In the genomic region with DNA sequence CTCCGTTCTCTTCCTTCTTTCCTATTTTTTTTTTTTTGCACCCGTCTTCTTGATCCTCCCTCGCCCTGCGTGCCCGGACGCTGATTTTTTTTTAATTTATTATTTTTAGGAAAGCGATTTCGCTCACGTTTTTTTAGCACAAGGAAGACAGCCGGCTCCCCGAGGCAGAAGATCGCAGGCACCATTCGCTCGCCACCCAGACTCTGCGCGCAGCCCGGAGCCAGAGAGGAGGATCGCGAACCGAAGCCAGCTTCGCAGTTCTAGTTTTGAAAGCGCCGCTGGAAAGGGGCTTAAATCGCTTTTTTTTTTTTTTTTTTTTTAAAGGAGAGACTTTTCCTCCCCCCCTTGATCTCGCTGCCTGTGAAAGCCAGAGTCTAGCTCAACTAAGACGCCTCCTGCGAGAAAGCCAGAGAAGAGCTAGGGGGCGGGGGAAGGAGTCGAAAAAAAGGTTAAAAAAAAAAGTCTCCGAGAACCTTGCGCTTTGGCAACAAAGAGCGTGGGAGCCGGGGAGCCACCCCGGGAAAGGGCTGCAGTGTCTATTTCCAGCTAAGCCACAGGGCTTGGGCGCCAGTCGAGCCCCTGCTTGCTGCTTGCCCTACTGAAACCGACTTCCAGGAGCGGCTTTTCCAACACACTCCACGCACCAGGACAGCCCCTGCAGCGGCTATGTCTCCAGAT, we compare ENCODE assay signal across 8 mouse cellular contexts. TPM values are rescaled to one million over a fixed set of nuclear protein-coding genes. Genes with fewer than 3 reads are reported as not detected.
A peak's percentile ranks its signal among the peaks of the same experiment; 100 is the strongest.
DNase-seq lines count a peak whose midpoint lies in the region; ATAC-seq lines count a peak whose summit lies in the region.

No protein-coding gene starts in this region.

- no peaks in the 10 kb centered on the region for H3K9me3 ChIP-seq in heart, embryonic 11.5 days (replicated peaks; ENCODE audit: control insufficient read depth, low read length)
- H3K9me3 ChIP-seq in limb, embryonic 13.5 days = no peaks in the 10 kb centered on the region
- no peaks in the 10 kb centered on the region for H3K9me3 ChIP-seq in neural tube, embryonic 14.5 days (ENCODE audit: control insufficient read depth, low read length)

- under 1% methylated on average over 40 of the region's 40 CpGs for WGBS in heart, embryonic 11.5 days (ENCODE audit: insufficient replicate concordance)
- under 1% methylated on average over 40 of the region's 40 CpGs for WGBS in limb, embryonic 13.5 days
- under 1% methylated on average over 40 of the region's 40 CpGs for WGBS in neural tube, embryonic 14.5 days

- H3K36me3 ChIP-seq in heart, embryonic 11.5 days (ENCODE audit: control insufficient read depth, insufficient read depth, low read length) = no peaks in the 10 kb centered on the region
- peaks cover 4% of the 10 kb centered on the region for H3K36me3 ChIP-seq in limb, embryonic 13.5 days
- H3K36me3 ChIP-seq in neural tube, embryonic 14.5 days (ENCODE audit: control insufficient read depth, insufficient read depth, low read length) = no peaks in the 10 kb centered on the region

- peaks cover 32% of the 10 kb centered on the region for H3K4me1 ChIP-seq in heart, embryonic 11.5 days (ENCODE audit: control insufficient read depth, insufficient read depth, low read length)
- H3K4me1 ChIP-seq in limb, embryonic 13.5 days = peaks cover 33% of the 10 kb centered on the region
- H3K4me1 ChIP-seq in neural tube, embryonic 14.5 days (ENCODE audit: control insufficient read depth, insufficient read depth, low read length) = peaks cover 7% of the 10 kb centered on the region; the same call in 1 of the 2 replicates

- H3K27me3 ChIP-seq in heart, embryonic 11.5 days (ENCODE audit: control insufficient read depth, insufficient read depth, low read length) = peaks cover 66% of the 10 kb centered on the region
- H3K27me3 ChIP-seq in limb, embryonic 13.5 days = peaks cover 69% of the 10 kb centered on the region
- peaks cover 60% of the 10 kb centered on the region for H3K27me3 ChIP-seq in neural tube, embryonic 14.5 days (ENCODE audit: control insufficient read depth, insufficient read depth, low read length)

- peak overlapping the region; percentile 88 for H3K27ac ChIP-seq in heart, embryonic 11.5 days (ENCODE audit: low read depth, low read length)
- peak overlapping the region; percentile 94 for H3K27ac ChIP-seq in limb, embryonic 13.5 days
- H3K27ac ChIP-seq in neural tube, embryonic 14.5 days (ENCODE audit: low read depth, low read length) = no peak overlapping the region

- ATAC-seq in heart, embryonic 11.5 days (replicated peaks; ENCODE audit: insufficient number of reproducible peaks, low FRiP score, low TSS enrichment) = no peak
- ATAC-seq in limb, embryonic 13.5 days (ENCODE audit: low FRiP score, low read depth) = no peak
- no peak for ATAC-seq in neural tube, embryonic 14.5 days (ENCODE audit: low read depth)
- no peak for ATAC-seq in inflammation-experienced regulatory T-cells, adult 6 months

- peak overlapping the region; percentile 84 for H3K9ac ChIP-seq in heart, embryonic 11.5 days (ENCODE audit: low read depth, low read length)
- H3K9ac ChIP-seq in limb, embryonic 13.5 days = peak overlapping the region; percentile 85
- H3K9ac ChIP-seq in neural tube, embryonic 14.5 days (replicated peaks; ENCODE audit: low read depth, low read length) = no peak overlapping the region; the same call in 1 of the 2 replicates

- H3K4me2 ChIP-seq in heart, embryonic 11.5 days = peak overlapping the region; percentile 82
- peak overlapping the region; percentile 81 for H3K4me2 ChIP-seq in limb, embryonic 13.5 days (replicated peaks)
- peak overlapping the region; percentile 49 for H3K4me2 ChIP-seq in neural tube, embryonic 14.5 days (ENCODE audit: low read depth, low read length)

- DNase-seq in embryo, embryonic 11 days = peak; percentile 61
- no peak for DNase-seq in embryo, embryonic 9.5 days (ENCODE audit: extremely low spot score)
- peak; percentile 72 for DNase-seq in adrenal gland, postnatal 10 days
- DNase-seq in layer of hippocampus, postnatal 36 days = no peak

- H3K4me3 ChIP-seq in heart, embryonic 11.5 days (ENCODE audit: low read depth, low read length) = peak overlapping the region; percentile 62
- peak overlapping the region; percentile 58 for H3K4me3 ChIP-seq in limb, embryonic 13.5 days
- H3K4me3 ChIP-seq in neural tube, embryonic 14.5 days (ENCODE audit: low read depth, low read length) = peak overlapping the region; percentile 20

RNA-seq across cellular contexts. Expression of a gene that starts 0.8 kb away (rescaled TPM):
- total RNA-seq in adrenal gland, postnatal 10 days (2021) = 100 to 1,000 TPM; 136 to 142 TPM
- 12.8 and 14.5 TPM in 2 replicates for polyA plus RNA-seq in heart, embryonic 11.5 days (2014; fragmentation: Nextera tagmentation; extraction: Ambion mirVana)
- polyA plus RNA-seq in limb, embryonic 13.5 days (2015; fragmentation: Nextera tagmentation; extraction: Ambion mirVana) = 29.9 and 43.9 TPM in 2 replicates
- 0.88 and 6.4 TPM in 2 replicates for polyA plus RNA-seq in neural tube, embryonic 14.5 days (2014; fragmentation: Nextera tagmentation; extraction: Ambion mirVana)
- under 1 TPM in 1 of 3 experiments, not detected in 2; 0.56 TPM for polyA plus RNA-seq in inflammation-experienced regulatory T-cells, adult 6 months (2017; shearing (Covaris generic))
- 1 to 10 TPM; 2.1 to 3.1 TPM for total RNA-seq in layer of hippocampus, postnatal 36 days (2021)

Comparison
In these comparisons a context has a peak if more than half of its experiments do, and no peak if none do; other contexts are left out.
1. DNase-seq: peak in embryo, embryonic 11 days (single experiment) and adrenal gland, postnatal 10 days (single experiment); none in embryo, embryonic 9.5 days (single experiment) and layer of hippocampus, postnatal 36 days (0 of 2).
2. Peak in every context shown above with its lines, with median percentiles within 50 percentile points of each other: H3K4me2 ChIP-seq and H3K4me3 ChIP-seq.